Mouse (Mus musculus): ENCODE results near the gene Ager.

Gene Ager

GRCm38 (mm10) chr17:34605609-34606008 lies 7.9 kb downstream of the Ager start:
- DNase-seq: peak; percentile 99

- peak in 1 of 2 experiments; percentile 51 for DNase-seq
Measured at GRCm38 (mm10) chr17:34606186-34607039, 8.8 kb downstream of the Ager start.

- peak in 1 of 2 experiments; percentile 55 for DNase-seq
Measured at GRCm38 (mm10) chr17:34607997-34608396, 10.3 kb downstream of the Ager start.

GRCm38 (mm10) chr17:34611050-34611449 lies 13.4 kb downstream of the Ager start:
- no peak for DNase-seq

GRCm38 (mm10) chr17:34613054-34613645 lies 15.5 kb downstream of the Ager start:
- no peak for DNase-seq

GRCm38 (mm10) chr17:34613830-34614229 lies 16.2 kb downstream of the Ager start:
- DNase-seq: no peak

- DNase-seq: no peak
Measured at GRCm38 (mm10) chr17:34615871-34616270, 18.2 kb downstream of the Ager start, which contains the start of gene Egfl8. Gene Egfl8 (minus strand): TSS chr17:34615971.

GRCm38 (mm10) chr17:34618999-34619398 lies 21.3 kb downstream of the Ager start:
- DNase-seq: peak; percentile 80 to 83

- DNase-seq: no peak
Measured at GRCm38 (mm10) chr17:34621006-34621405, 23.3 kb downstream of the Ager start.

GRCm38 (mm10) chr17:34623161-34623560 lies 25.5 kb downstream of the Ager start:
- DNase-seq: no peak

GRCm38 (mm10) chr17:34624981-34625380 lies 27.3 kb downstream of the Ager start:
- no peak for DNase-seq

- peak in 1 of 2 experiments; percentile 31 for DNase-seq
Measured at GRCm38 (mm10) chr17:34626062-34626772, 28.6 kb downstream of the Ager start.

- peak; percentile 63 to 79 for DNase-seq
Measured at GRCm38 (mm10) chr17:34626773-34627092, 29.1 kb downstream of the Ager start.

- DNase-seq: peak; percentile 93 to 96
Measured at GRCm38 (mm10) chr17:34627093-34627942, 29.7 kb downstream of the Ager start.

GRCm38 (mm10) chr17:34627943-34628643 lies 30.4 kb downstream of the Ager start, which contains the start of gene Ppt2:
Gene Ppt2 (minus strand): TSS chr17:34628510.
- DNase-seq: peak; percentile 65 to 77

- peak in 1 of 2 experiments; percentile 30 for DNase-seq
Measured at GRCm38 (mm10) chr17:34628644-34628967, 30.9 kb downstream of the Ager start.

GRCm38 (mm10) chr17:34629221-34629751 lies 31.6 kb downstream of the Ager start, which contains the start of gene Prrt1:
Gene Prrt1 (plus strand): TSS chr17:34629533.
- DNase-seq: no peak

GRCm38 (mm10) chr17:34629796-34630603 lies 32.3 kb downstream of the Ager start:
- DNase-seq: no peak

GRCm38 (mm10) chr17:34630761-34631301 lies 33.2 kb downstream of the Ager start:
- peak in 1 of 2 experiments; percentile 31 for DNase-seq

- DNase-seq: peak in 1 of 2 experiments; percentile 26
Measured at GRCm38 (mm10) chr17:34631647-34632046, 34.0 kb downstream of the Ager start.

Data from kidney, postnatal 4 days (tissue).